Mouse (Mus musculus) right cerebral cortex, adult 2 months (tissue): ENCODE results near the gene Fam129b.
"Not testable (repeated sequence)": the region's sequence is repeated elsewhere in the genome, so short reads cannot be mapped to it uniquely, and the experiment has no call there.

Source experiments
- DNase-seq, 2 experiments: peaks; one replicate each; pipeline ENCODE4 v3.0.0; 2021 to 2022; ENCODE audit warnings: low spot score in 2 of 2

Gene Fam129b

GRCm38 (mm10) chr2:32875675-32876489 is at the start of gene Fam129b:
Fam129b (plus strand) TSS chr2:32876114.
- peak; percentile 65 to 68 for DNase-seq

GRCm38 (mm10) chr2:32828979-32829676 is 46.8 kb upstream of the Fam129b start:
- DNase-seq: no peak

- no peak for DNase-seq
Observed at GRCm38 (mm10) chr2:32834496-32834895, 41.4 kb upstream of the Fam129b start.

GRCm38 (mm10) chr2:32835588-32835987 is 40.3 kb upstream of the Fam129b start:
- no peak for DNase-seq

GRCm38 (mm10) chr2:32838147-32838884 is 37.6 kb upstream of the Fam129b start:
- no peak for DNase-seq

- DNase-seq: no peak
Observed at GRCm38 (mm10) chr2:32839261-32839660, 36.7 kb upstream of the Fam129b start.

- DNase-seq: no peak
Observed at GRCm38 (mm10) chr2:32841099-32841498, 34.8 kb upstream of the Fam129b start.

- DNase-seq: no peak
Observed at GRCm38 (mm10) chr2:32842558-32842957, 33.4 kb upstream of the Fam129b start.

GRCm38 (mm10) chr2:32845572-32846100 is 30.3 kb upstream of the Fam129b start:
- DNase-seq: no peak

- peak; percentile 68 to 77 for DNase-seq
Observed at GRCm38 (mm10) chr2:32846101-32846804, 29.7 kb upstream of the Fam129b start.

- DNase-seq: peak; percentile 83 to 87
Observed at GRCm38 (mm10) chr2:32846805-32847467, 29.0 kb upstream of the Fam129b start, which contains the start of gene Stxbp1. Stxbp1 (minus strand) TSS chr2:32847245.

- DNase-seq: no peak
Observed at GRCm38 (mm10) chr2:32847468-32847821, 28.5 kb upstream of the Fam129b start.

GRCm38 (mm10) chr2:32852156-32852555 is 23.8 kb upstream of the Fam129b start:
- peak; percentile 81 to 82 for DNase-seq

GRCm38 (mm10) chr2:32853716-32854115 is 22.2 kb upstream of the Fam129b start:
- DNase-seq: not testable (repeated sequence)

GRCm38 (mm10) chr2:32854206-32854605 is 21.7 kb upstream of the Fam129b start:
- DNase-seq: peak; percentile 87 to 94

- no peak for DNase-seq
Observed at GRCm38 (mm10) chr2:32855046-32855785, 20.7 kb upstream of the Fam129b start.

GRCm38 (mm10) chr2:32855790-32856465 is 20.0 kb upstream of the Fam129b start:
- no peak for DNase-seq

GRCm38 (mm10) chr2:32857584-32857983 is 18.3 kb upstream of the Fam129b start:
- peak; percentile 76 to 84 for DNase-seq

- DNase-seq: peak in 1 of 2 experiments; percentile 54
Observed at GRCm38 (mm10) chr2:32859010-32859621, 16.8 kb upstream of the Fam129b start.
